Mouse (Mus musculus) liver, adult 2 months (tissue): ENCODE measurements around the gene Pard6b.

Experiments used
- CTCF ChIP-seq: fragments of 200-500 bp; IDR thresholded peaks from 2 replicates; pipeline ENCODE4 v1.5.1; 2011; ENCODE audit warnings: low read depth, low read length, control low read depth
- POLR2A ChIP-seq: fragments of 200-500 bp; IDR thresholded peaks from 2 replicates; pipeline ENCODE4 v1.6.1; 2011; ENCODE audit warnings: low read length, control low read depth; ENCODE audit not compliant: insufficient read depth; ENCODE audit errors: extremely low read depth

DNA sequence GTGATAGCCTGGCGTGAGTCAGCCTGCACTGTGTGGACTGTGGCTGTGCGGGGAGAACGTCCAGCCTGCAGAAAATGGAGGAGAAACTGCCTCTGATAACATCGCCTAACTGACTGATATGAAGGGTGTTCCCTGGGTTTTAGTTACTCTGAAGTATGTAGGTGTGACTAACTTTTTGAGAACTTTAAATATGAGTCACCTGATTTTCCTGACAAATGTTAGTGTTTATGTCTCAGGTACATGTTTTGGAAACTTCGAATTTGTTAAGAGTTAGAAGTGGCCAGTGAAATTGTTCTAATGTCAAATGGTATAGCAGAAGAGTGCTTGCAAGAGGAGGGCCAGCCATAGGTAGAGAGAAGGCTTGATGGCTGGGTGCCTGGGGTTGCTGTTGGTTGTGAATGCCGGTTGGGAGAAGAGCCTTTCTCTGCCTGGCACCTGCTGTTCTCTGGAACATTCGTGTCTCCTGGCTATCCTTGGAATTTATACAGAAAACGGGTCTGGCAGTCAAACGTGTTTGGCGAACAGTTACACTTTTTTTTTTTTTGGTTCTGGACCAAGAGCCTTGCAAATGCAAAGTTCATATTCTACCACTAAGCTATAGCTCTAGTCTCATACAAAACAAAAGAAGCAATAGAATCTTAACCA lies 4.9 kb downstream of the Pard6b start:
- TF ChIP-seq CTCF (no peak), POLR2A (no peak)
